Mouse (Mus musculus) ES-Bruce4 (cell line): ENCODE data around the gene Alox5. TPM values are rescaled to one million over a fixed set of nuclear protein-coding genes. Genes with fewer than 3 reads are reported as not detected.

Source experiments
- H3K27ac ChIP-seq: 2 replicates; pipeline ENCODE4 v1.5.1; 2012; ENCODE audit warnings: low read length, inconsistent platforms; ENCODE audit not compliant: insufficient read depth
- H3K27me3 ChIP-seq: 2 replicates; pipeline ENCODE4 v1.6.1; 2012; ENCODE audit warnings: mild to moderate bottlenecking, low read length, inconsistent platforms; ENCODE audit not compliant: control insufficient read depth, poor library complexity, insufficient read depth, severe bottlenecking
- H3K36me3 ChIP-seq: 2 replicates; pipeline ENCODE4 v1.6.1; 2012; ENCODE audit warnings: inconsistent platforms, mild to moderate bottlenecking, low read length, moderate library complexity; ENCODE audit not compliant: control insufficient read depth, poor library complexity, insufficient read depth, severe bottlenecking
- H3K4me1 ChIP-seq: one replicate; pipeline ENCODE4 v1.8.1; 2011; ENCODE audit warnings: low read length; ENCODE audit not compliant: control insufficient read depth, insufficient read depth
- H3K4me3 ChIP-seq: 2 replicates; pipeline ENCODE4 v1.5.1; 2011; ENCODE audit warnings: low read depth, mild to moderate bottlenecking, low read length
- H3K9ac ChIP-seq: 2 replicates; pipeline ENCODE4 v1.6.1; 2012; ENCODE audit warnings: low read depth, mild to moderate bottlenecking, inconsistent platforms; ENCODE audit not compliant: poor library complexity, severe bottlenecking
- H3K9me3 ChIP-seq: replicated peaks from 2 replicates; pipeline ENCODE4 v1.6.1; 2012; ENCODE audit warnings: mild to moderate bottlenecking, low read length, inconsistent platforms; ENCODE audit not compliant: control insufficient read depth, poor library complexity, insufficient read depth, severe bottlenecking
- CTCF ChIP-seq: IDR thresholded peaks from one replicate; pipeline ENCODE4 v1.8.1; 2011; ENCODE audit warnings: low read depth, low read length
- EP300 ChIP-seq: IDR thresholded peaks from 2 replicates; pipeline ENCODE4 v1.6.1; 2011; ENCODE audit warnings: low read depth, low read length; ENCODE audit not compliant: insufficient read depth
- POLR2A ChIP-seq: IDR thresholded peaks from one replicate; pipeline ENCODE4 v1.8.1; 2011; ENCODE audit warnings: low read length; ENCODE audit not compliant: insufficient read depth
- polyA plus RNA-seq: library from polyadenylated mRNA; stranded (reverse); fragments of >200 nt; gene quantifications from 2 replicates; pipeline ENCODE4 v1.2.4, GENCODE M21; 2011; ENCODE audit warnings: low read depth; ENCODE audit not compliant: missing spikeins, insufficient read depth, insufficient read length

Alox5 gene
- polyA plus RNA-seq, 1 experiment: 5.6 TPM

DNA sequence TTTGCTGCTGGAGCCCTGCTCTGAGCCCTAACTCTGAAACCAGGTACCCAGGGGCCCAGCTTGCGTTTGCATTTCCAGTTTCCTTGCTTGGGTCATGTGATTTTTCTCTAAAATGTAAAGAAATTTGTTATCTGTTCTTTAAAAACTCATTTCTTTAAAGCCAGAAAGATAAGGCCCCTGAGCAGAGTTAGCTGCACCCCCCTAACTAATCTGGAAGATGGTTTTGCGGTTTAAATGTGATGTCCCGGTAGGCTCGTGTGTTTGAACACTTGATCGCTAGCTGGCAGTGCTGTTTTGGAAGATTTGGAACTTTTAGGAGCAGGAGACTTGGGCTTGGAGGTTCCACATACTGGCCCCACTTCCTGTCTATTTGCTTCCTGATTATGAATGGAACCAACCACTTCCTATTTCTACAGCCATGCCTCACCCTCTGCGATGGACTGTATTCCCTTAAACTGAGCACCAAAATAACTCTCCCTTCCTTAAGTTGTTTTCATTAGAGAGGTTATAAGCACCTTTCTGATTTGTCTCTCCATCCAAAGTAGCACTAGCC is 44.9 kb downstream of the Alox5 start:
- H3K4me3 ChIP-seq: no peak overlapping the region
- H3K9me3 ChIP-seq: no peaks in the 10 kb centered on the region
- no peaks in the 10 kb centered on the region for H3K27me3 ChIP-seq
- H3K27ac ChIP-seq: no peak overlapping the region
- no peak overlapping the region for H3K9ac ChIP-seq
- no peaks in the 10 kb centered on the region for H3K4me1 ChIP-seq
- no peak for TF ChIP-seq EP300
- no peak for TF ChIP-seq CTCF
- no peak for TF ChIP-seq POLR2A
- H3K36me3 ChIP-seq: no peaks in the 10 kb centered on the region

DNA sequence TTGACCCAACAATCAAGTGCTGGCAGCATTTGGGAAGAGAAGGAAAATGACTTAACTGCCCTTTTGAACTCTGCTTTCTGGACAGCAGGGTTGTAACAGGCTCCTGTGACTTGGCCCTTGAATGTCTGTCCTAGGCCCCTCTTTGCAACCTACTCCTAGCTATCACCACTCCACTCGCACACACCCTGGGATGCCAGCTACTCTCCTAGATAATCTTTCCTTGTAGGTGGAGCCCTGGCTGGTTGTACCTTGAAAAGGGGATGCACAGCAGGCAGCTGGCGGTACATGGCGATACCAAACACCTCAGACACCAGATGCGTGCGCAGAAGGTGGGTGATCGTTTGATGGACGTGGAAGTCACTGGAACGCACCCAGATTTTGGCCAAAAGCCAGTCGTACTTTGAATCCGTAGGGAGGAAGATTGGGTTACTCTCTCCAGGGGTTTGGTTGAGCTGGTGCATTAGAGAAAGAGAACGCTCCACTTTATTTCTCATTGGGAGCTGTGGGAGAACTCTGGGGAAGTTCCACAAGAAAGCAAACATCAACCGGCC is 45.8 kb downstream of the Alox5 start:
- Histone ChIP-seq H3K27me3 (no peaks in the 10 kb centered on the region), H3K36me3 (no peaks in the 10 kb centered on the region), H3K4me1 (no peaks in the 10 kb centered on the region), H3K4me3 (no peak overlapping the region), H3K27ac (no peak overlapping the region), H3K9ac (no peak overlapping the region), H3K9me3 (no peaks in the 10 kb centered on the region)
- TF ChIP-seq CTCF: no peak
- no peak for TF ChIP-seq EP300
- no peak for TF ChIP-seq POLR2A

DNA sequence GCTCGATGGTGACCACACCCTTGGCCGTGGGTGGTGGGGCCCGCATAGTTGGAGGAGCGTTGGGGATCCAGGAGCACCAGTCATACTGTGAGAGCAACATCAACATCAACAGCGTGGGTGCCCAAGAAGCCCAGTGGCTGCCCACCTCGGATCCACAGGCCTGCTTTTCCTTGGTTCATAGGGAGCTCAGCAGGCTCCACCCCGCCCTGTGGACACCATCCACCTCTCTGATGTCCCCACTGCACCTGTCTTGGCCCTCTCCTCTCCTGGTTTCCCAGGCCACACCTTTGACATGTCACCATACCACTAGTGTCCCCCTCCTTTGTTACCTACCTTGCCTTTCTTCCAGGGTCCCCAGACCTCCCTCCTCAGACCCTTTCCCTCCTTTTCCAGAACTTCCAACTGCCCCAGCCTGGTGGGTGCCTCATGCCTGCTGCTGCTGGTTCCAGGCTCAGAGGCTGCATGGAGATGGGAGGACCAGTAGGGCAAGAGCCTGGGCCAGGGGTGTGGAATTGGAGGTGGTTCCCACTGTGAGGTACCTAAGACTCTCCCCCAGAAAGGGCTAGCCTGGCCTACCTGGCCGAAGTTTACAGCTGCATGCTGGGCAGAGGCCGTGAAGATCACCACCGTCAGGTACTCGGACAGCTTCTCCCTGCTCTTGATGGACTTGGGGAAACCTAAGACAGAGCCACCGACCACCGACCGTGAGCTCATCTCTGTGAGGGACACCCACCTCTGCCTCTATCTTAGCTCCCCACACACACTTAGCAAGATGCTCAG is 48.2 kb downstream of the Alox5 start:
- TF ChIP-seq EP300 (no peak), POLR2A (no peak), CTCF (no peak)
- Histone ChIP-seq H3K27ac (no peak overlapping the region), H3K36me3 (no peaks in the 10 kb centered on the region), H3K27me3 (no peaks in the 10 kb centered on the region), H3K4me3 (no peak overlapping the region), H3K9ac (no peak overlapping the region), H3K4me1 (no peaks in the 10 kb centered on the region), H3K9me3 (no peaks in the 10 kb centered on the region)

DNA sequence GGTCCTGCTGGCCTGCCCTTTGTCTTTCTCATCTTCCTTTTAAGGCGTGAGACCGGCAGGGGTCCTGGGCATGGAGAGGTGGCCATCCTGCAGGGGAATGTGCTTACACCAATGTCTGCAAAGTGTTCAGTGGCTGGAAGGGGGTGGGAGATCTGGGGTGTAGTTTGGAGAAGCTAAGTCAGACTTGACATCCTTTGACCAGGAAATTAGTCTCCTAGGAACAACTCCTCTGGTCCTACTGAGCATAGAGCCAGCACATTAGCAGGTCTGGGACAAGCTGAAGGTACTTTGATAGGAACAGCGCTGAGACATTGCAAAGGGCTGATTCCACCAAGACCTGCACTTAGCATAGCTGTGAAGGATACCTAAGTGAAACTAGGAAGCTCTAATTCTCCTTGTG is 49.3 kb downstream of the Alox5 start:
- Histone ChIP-seq H3K9ac (no peak overlapping the region), H3K27me3 (no peaks in the 10 kb centered on the region), H3K4me3 (no peak overlapping the region), H3K27ac (no peak overlapping the region), H3K9me3 (no peaks in the 10 kb centered on the region), H3K36me3 (no peaks in the 10 kb centered on the region), H3K4me1 (no peaks in the 10 kb centered on the region)
- no peak for TF ChIP-seq POLR2A
- no peak for TF ChIP-seq CTCF
- TF ChIP-seq EP300: no peak

DNA sequence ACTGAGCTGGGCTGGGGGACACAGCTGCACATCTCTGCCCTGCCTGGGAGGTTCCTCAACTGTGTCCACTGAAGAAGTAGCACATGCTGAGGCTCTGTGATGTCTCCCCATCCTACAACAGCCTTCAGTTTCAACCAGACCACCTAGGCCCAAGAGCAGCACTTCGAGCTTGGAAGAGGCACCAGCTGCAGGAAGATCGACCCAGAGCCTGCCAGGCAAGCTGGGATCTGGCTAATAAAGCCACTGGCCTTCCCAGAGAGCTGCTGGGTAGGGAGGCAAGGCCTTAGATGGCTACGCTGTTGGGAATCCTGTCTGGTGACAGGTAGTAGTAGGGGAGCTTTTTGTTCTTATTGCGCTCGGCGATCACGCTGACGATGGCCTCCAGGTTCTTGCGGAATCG is 50.5 kb downstream of the Alox5 start:
- Histone ChIP-seq H3K9me3 (no peaks in the 10 kb centered on the region), H3K36me3 (no peaks in the 10 kb centered on the region), H3K4me3 (no peak overlapping the region), H3K4me1 (no peaks in the 10 kb centered on the region), H3K27me3 (no peaks in the 10 kb centered on the region), H3K9ac (no peak overlapping the region), H3K27ac (no peak overlapping the region)
- TF ChIP-seq CTCF (no peak), EP300 (no peak), POLR2A (no peak)
